Comparison of ENCODE assay signal across 7 mouse cellular contexts in the genomic region with DNA sequence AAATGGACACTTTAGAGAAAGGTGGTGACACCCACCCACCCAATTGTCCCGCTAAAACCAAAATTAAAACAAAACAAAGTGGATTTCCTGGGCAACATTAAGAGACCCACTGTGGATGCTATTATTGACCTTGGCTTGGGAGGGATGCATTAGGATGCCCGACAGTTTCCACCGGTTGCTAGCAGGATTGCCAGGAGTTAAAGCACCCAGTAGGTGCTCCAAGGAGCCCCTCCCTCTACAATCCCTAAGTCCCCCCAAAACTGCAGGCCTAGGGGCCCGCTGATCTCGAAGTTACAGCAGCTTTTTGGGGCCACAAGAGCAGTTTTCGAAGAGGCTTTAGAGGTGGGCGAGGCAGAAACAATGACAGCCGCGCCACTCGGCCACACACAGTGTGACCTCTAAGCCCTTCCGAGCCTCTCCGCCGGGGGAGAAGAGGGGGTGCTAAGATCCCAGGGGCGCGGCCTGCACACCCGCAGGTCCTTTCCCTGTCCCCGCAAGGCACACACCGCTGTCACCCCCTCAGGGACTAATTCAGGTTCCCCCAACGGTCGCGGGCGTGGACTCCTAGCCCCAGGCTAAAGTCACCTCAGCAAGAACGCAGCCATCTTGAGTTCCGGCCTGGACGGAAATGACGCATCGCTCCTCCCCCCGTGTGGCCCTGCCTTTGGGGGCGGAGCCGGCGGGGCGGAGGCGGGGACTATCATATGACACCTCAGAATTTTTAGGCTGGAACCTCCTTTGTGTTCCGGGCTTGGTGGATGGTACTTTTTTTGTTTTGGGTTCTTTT. TPM values are rescaled to one million over a fixed set of nuclear protein-coding genes. Genes with fewer than 3 reads are reported as not detected.
DNase-seq lines count a peak whose midpoint lies in the region; ATAC-seq lines count a peak whose summit lies in the region.

A gene (minus strand): TSS at position 630 of the 787 bp plus-strand sequence.
A gene (plus strand): TSS at position 738 of the 787 bp plus-strand sequence.

- H3K9me3 ChIP-seq in embryonic facial prominence, embryonic 12.5 days = no peaks in the 10 kb centered on the region
- H3K9me3 ChIP-seq in limb, embryonic 11.5 days (ENCODE audit: control insufficient read depth, low read length) = no peaks in the 10 kb centered on the region
- no peaks in the 10 kb centered on the region for H3K9me3 ChIP-seq in midbrain, embryonic 14.5 days (ENCODE audit: control insufficient read depth, low read length)

- peak within 1 kb of the TSS; percentile 94 for H3K4me3 ChIP-seq in embryonic facial prominence, embryonic 12.5 days
- peak within 1 kb of the TSS; percentile 93 for H3K4me3 ChIP-seq in limb, embryonic 11.5 days (ENCODE audit: low read depth, low read length)
- H3K4me3 ChIP-seq in midbrain, embryonic 14.5 days (replicated peaks; ENCODE audit: low read depth, low read length) = peak within 1 kb of the TSS; percentile 79

- H3K4me1 ChIP-seq in embryonic facial prominence, embryonic 12.5 days = peaks cover 14% of the 10 kb centered on the region
- H3K4me1 ChIP-seq in limb, embryonic 11.5 days (ENCODE audit: control insufficient read depth, insufficient read depth, low read length) = 0 out of 2 replicates have a peak, but pooled peaks cover 4% of the 10 kb centered on the region
- H3K4me1 ChIP-seq in midbrain, embryonic 14.5 days (ENCODE audit: control insufficient read depth, insufficient read depth, low read length) = peaks cover 13% of the 10 kb centered on the region

- ATAC-seq in embryonic facial prominence, embryonic 12.5 days (ENCODE audit: insufficient number of reproducible peaks, insufficient read depth, low FRiP score, low TSS enrichment) = peak; percentile 88
- ATAC-seq in limb, embryonic 11.5 days (ENCODE audit: insufficient number of reproducible peaks, low FRiP score, low TSS enrichment, low read depth) = peak; percentile 96
- ATAC-seq in midbrain, embryonic 14.5 days (ENCODE audit: low FRiP score, low TSS enrichment) = peak; percentile 95

- H3K4me2 ChIP-seq in embryonic facial prominence, embryonic 12.5 days (replicated peaks) = peak within 1 kb of the TSS; percentile 87
- H3K4me2 ChIP-seq in limb, embryonic 11.5 days (ENCODE audit: low read depth, severe bottlenecking) = peak within 1 kb of the TSS; percentile 67
- H3K4me2 ChIP-seq in midbrain, embryonic 14.5 days (ENCODE audit: low read length) = peak within 1 kb of the TSS; percentile 91

- WGBS in embryonic facial prominence, embryonic 12.5 days = under 1% methylated on average over 34 of the region's 34 CpGs
- under 1% methylated on average over 34 of the region's 34 CpGs for WGBS in limb, embryonic 11.5 days
- WGBS in midbrain, embryonic 14.5 days = under 1% methylated on average over 34 of the region's 34 CpGs

- H3K36me3 ChIP-seq in embryonic facial prominence, embryonic 12.5 days = no peaks in the 10 kb centered on the region
- no peaks in the 10 kb centered on the region for H3K36me3 ChIP-seq in limb, embryonic 11.5 days (ENCODE audit: control insufficient read depth, insufficient read depth, low read length)
- peaks cover 6% of the 10 kb centered on the region; the same call in 1 of the 2 replicates for H3K36me3 ChIP-seq in midbrain, embryonic 14.5 days (ENCODE audit: control insufficient read depth, insufficient read depth, low read length)

- peak within 1 kb of the TSS; percentile 84 for H3K9ac ChIP-seq in embryonic facial prominence, embryonic 12.5 days
- peak within 1 kb of the TSS; percentile 83 for H3K9ac ChIP-seq in limb, embryonic 11.5 days (ENCODE audit: low read length)
- peak within 1 kb of the TSS; percentile 82 for H3K9ac ChIP-seq in midbrain, embryonic 14.5 days (replicated peaks; ENCODE audit: low read length)

- no peaks in the 10 kb centered on the region for H3K27me3 ChIP-seq in embryonic facial prominence, embryonic 12.5 days
- no peaks in the 10 kb centered on the region for H3K27me3 ChIP-seq in limb, embryonic 11.5 days (ENCODE audit: control insufficient read depth, insufficient read depth, low read length)
- no peaks in the 10 kb centered on the region for H3K27me3 ChIP-seq in midbrain, embryonic 14.5 days (ENCODE audit: control insufficient read depth, insufficient read depth, low read length)

- H3K27ac ChIP-seq in embryonic facial prominence, embryonic 12.5 days = peak within 1 kb of the TSS; percentile 80
- peak within 1 kb of the TSS; percentile 68 for H3K27ac ChIP-seq in limb, embryonic 11.5 days (replicated peaks; ENCODE audit: low read depth, low read length)
- H3K27ac ChIP-seq in midbrain, embryonic 14.5 days (replicated peaks; ENCODE audit: low read depth, low read length) = peak within 1 kb of the TSS; percentile 85

- peak; percentile 95 for DNase-seq in adrenal gland, postnatal 25 days
- DNase-seq in heart, adult 11 months = peak; percentile 99
- peak; percentile 99 for DNase-seq in kidney, adult 18-20 months
- DNase-seq in limb, embryonic 11.5 days (ENCODE audit: low spot score) = peak; percentile 98
- peak; percentile 97 for DNase-seq in midbrain, embryonic 14.5 days
- peak; percentile 91 to 98 for DNase-seq in spleen, adult 18-20 months

RNA-seq across cellular contexts. Expression of the first gene that starts in this region (rescaled TPM):
- 372 and 386 TPM in 2 replicates for total RNA-seq in adrenal gland, postnatal 25 days (2021)
- polyA plus RNA-seq in embryonic facial prominence, embryonic 12.5 days (2016; fragmentation: Nextera tagmentation; extraction: Ambion mirVana) = 210 and 216 TPM in 2 replicates
- polyA plus RNA-seq in limb, embryonic 11.5 days (2014; fragmentation: Nextera tagmentation; extraction: Ambion mirVana) = 267 and 288 TPM in 2 replicates
- 295 and 310 TPM in 2 replicates for polyA plus RNA-seq in midbrain, embryonic 14.5 days (2014; fragmentation: Nextera tagmentation; extraction: Ambion mirVana)

RNA-seq across cellular contexts. Expression of the second gene that starts in this region (rescaled TPM):
- total RNA-seq in adrenal gland, postnatal 25 days (2021) = 0.88 and 2.9 TPM in 2 replicates
- 4.5 and 4.7 TPM in 2 replicates for polyA plus RNA-seq in embryonic facial prominence, embryonic 12.5 days (2016; fragmentation: Nextera tagmentation; extraction: Ambion mirVana)
- 0.61 and 0.68 TPM in 2 replicates for polyA plus RNA-seq in limb, embryonic 11.5 days (2014; fragmentation: Nextera tagmentation; extraction: Ambion mirVana)
- polyA plus RNA-seq in midbrain, embryonic 14.5 days (2014; fragmentation: Nextera tagmentation; extraction: Ambion mirVana) = 0.39 and 0.51 TPM in 2 replicates

Comparison
In these comparisons a context has a peak if more than half of its experiments do, and no peak if none do; other contexts are left out.
1. Peak in every context shown above with its lines: DNase-seq, ATAC-seq, H3K4me3 ChIP-seq and H3K27ac ChIP-seq.